Mouse (Mus musculus) thymus, adult 2 months (tissue): Measurements from ENCODE around the gene Afm. TPM values are rescaled to one million over a fixed set of nuclear protein-coding genes. Genes with fewer than 3 reads are reported as not detected.

Source experiments
- DNase-seq: peaks from one replicate; pipeline ENCODE4 v3.0.0; 2021
- H3K27ac ChIP-seq: fragments of 200-500 bp; 2 replicates; pipeline ENCODE4 v1.5.1; 2012; ENCODE audit warnings: low read length, control low read depth; ENCODE audit not compliant: control insufficient read depth, insufficient read depth
- H3K27me3 ChIP-seq: fragments of 200-500 bp; 2 replicates; pipeline ENCODE4 v1.6.1; 2012; ENCODE audit warnings: mild to moderate bottlenecking, low read length, moderate library complexity, mixed read lengths; ENCODE audit not compliant: control insufficient read depth, insufficient read depth
- H3K36me3 ChIP-seq: fragments of 200-500 bp; 2 replicates; pipeline ENCODE4 v1.6.1; 2012; ENCODE audit warnings: mild to moderate bottlenecking, low read length, moderate library complexity; ENCODE audit not compliant: control insufficient read depth, insufficient read depth
- H3K4me1 ChIP-seq: fragments of 200-500 bp; replicated peaks from 2 replicates; pipeline ENCODE4 v1.6.1; 2012; ENCODE audit warnings: low read length; ENCODE audit not compliant: control insufficient read depth, insufficient read depth
- H3K4me3 ChIP-seq: fragments of 200-500 bp; 2 replicates; pipeline ENCODE4 v1.5.1; 2012; ENCODE audit warnings: mild to moderate bottlenecking, low read length, control low read depth, moderate library complexity; ENCODE audit not compliant: control insufficient read depth, insufficient read depth
- CTCF ChIP-seq: fragments of 200-500 bp; IDR thresholded peaks from 2 replicates; pipeline ENCODE4 v1.5.1; 2012; ENCODE audit warnings: mild to moderate bottlenecking, control low read depth, low read length, moderate library complexity, borderline replicate concordance; ENCODE audit not compliant: control insufficient read depth, poor library complexity, insufficient read depth; ENCODE audit errors: extremely low read depth
- POLR2A ChIP-seq: fragments of 200-500 bp; IDR thresholded peaks from 2 replicates; pipeline ENCODE4 v1.6.1; 2012; ENCODE audit warnings: mild to moderate bottlenecking, low read length, control low read depth, moderate library complexity; ENCODE audit not compliant: control insufficient read depth, poor library complexity, insufficient read depth; ENCODE audit errors: extremely low read depth
- WGBS: fragments of 180-500 bp; shearing (Covaris S2); methylation state at CpG from one replicate; pipeline ENCODE4 v1.1.7; 2018; 5-methylcytosine and 5-hydroxymethylcytosine counted together
- polyA plus RNA-seq: library from polyadenylated mRNA; depleted of rRNA; stranded (reverse); fragments of >200 nt; gene quantifications from 2 replicates; pipeline ENCODE4 v1.2.3, GENCODE M21; 2012

Afm gene
- polyA plus RNA-seq, 1 experiment, result not detected

DNA sequence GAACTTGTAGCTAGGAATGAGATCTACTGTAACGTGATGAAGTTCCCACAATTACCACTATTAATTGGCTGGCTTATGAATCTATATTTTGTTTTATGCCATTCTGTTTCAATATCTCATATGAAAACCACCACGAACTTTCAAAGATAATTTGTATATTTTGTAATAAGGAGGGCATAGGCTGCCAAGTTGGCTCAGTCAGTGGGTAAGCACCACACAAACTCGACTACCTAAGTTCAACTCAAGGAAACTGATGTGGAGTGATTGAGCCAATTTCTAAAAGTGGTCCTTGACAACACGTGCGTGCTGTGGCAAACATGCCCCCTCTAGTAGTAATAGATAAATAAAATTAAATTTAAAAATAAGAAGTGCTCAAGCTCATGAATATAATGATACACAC is 17.0 kb upstream of the Afm start:
- WGBS, result 89% methylated on average over 5 of the region's 5 CpGs
- no peak for DNase-seq
- Histone ChIP-seq H3K36me3 (no peaks in the 10 kb centered on the region), H3K27ac (no peak overlapping the region), H3K27me3 (no peaks in the 10 kb centered on the region), H3K4me3 (no peak overlapping the region), H3K4me1 (peaks cover 4% of the 10 kb centered on the region; the same call in 1 of the 2 replicates)
- TF ChIP-seq POLR2A (no peak), CTCF (no peak)

DNA sequence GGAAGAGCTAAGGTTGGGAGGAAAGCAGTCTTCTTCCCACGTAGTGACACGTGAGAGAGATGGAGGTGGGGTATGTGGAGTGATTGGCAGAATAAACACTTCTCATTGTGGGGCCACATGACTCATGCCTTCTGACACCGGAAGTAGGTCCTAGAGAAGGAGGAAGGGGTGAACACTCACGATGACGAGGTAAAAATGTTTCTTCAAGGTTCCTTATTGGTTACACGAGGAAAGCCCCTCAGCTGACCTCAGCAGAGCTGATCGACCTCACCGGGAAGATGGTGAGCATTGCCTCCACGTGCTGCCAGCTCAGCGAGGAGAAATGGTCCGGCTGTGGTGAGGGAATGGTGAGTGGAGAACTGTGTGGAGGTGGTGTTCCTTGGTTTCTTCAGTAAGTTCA is 14.0 kb upstream of the Afm start:
- H3K4me3 ChIP-seq, result no peak overlapping the region
- 31% methylated on average over 11 of the region's 11 CpGs for WGBS

DNA sequence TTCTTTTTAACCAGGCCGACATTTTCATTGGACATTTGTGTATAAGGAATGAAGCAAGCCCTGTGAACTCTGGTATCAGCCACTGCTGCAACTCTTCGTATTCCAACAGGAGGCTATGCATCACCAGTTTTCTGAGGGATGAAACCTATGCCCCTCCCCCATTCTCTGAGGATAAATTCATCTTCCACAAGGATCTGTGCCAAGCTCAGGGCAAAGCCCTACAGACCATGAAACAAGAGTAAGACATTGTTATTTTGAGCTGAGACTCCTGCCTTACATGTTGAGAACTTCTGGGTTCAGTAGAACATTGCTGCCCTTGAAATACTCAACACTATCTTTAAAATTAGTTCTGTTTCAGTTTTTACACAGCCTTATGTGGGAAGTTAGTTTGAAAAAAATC is 12.2 kb upstream of the Afm start:
- 92% methylated on average over 2 of the region's 2 CpGs for WGBS
- peaks cover 4% of the 10 kb centered on the region; the same call in 1 of the 2 replicates for H3K4me1 ChIP-seq
- H3K27ac ChIP-seq, result no peak overlapping the region
- DNase-seq, result no peak
- TF ChIP-seq POLR2A (no peak), CTCF (no peak)
- no peaks in the 10 kb centered on the region for H3K36me3 ChIP-seq
- H3K4me3 ChIP-seq, result no peak overlapping the region
- no peaks in the 10 kb centered on the region for H3K27me3 ChIP-seq

More for the DNA sequence above, 14.0 kb upstream of the Afm start:
- Histone ChIP-seq H3K36me3 (no peaks in the 10 kb centered on the region), H3K27me3 (no peaks in the 10 kb centered on the region), H3K27ac (no peak overlapping the region), H3K4me1 (peaks cover 4% of the 10 kb centered on the region; the same call in 1 of the 2 replicates)
- no peak for TF ChIP-seq CTCF
- TF ChIP-seq POLR2A, result no peak
- no peak for DNase-seq

DNA sequence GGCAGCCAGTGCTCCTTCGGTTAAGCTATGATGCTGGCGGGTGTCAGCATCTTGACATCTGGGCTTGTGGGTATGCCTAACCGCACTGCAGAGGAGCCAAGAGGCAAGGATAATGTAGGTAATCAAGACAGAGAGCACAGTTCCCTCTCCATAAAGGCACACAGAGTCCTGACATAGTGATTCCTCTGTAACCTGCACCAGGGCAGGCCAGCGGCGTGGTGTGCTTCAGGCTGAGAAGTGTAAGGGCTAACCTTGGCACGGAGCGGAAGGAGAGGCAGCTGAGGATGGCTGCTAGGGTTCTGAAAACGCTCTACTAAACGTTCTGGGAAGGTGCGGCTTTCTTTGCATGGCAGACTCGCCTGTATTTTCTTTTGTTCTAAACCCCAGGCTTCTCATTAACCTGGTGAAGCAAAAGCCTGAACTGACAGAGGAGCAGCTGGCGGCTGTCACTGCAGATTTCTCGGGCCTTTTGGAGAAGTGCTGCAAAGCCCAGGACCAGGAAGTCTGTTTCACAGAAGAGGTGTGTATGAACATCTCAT is 11.3 kb upstream of the Afm start:
- 91% methylated on average over 13 of the region's 13 CpGs for WGBS

GRCm38 (mm10) chr5:90509828-90510592 is 8.7 kb upstream of the Afm start:
- WGBS, result 98% methylated on average over 5 of the region's 5 CpGs
- Histone ChIP-seq H3K36me3 (no peaks in the 10 kb centered on the region), H3K27ac (no peak overlapping the region), H3K4me3 (no peak overlapping the region), H3K27me3 (no peaks in the 10 kb centered on the region), H3K4me1 (0 out of 2 replicates have a peak, but pooled peaks cover under 1% of the 10 kb centered on the region)
- TF ChIP-seq POLR2A, result no peak
- DNase-seq, result no peak

More for the DNA sequence above, 11.3 kb upstream of the Afm start:
- no peaks in the 10 kb centered on the region for H3K36me3 ChIP-seq
- TF ChIP-seq CTCF (no peak), POLR2A (no peak)
- peaks cover 4% of the 10 kb centered on the region; the same call in 1 of the 2 replicates for H3K4me1 ChIP-seq
- H3K27ac ChIP-seq, result no peak overlapping the region
- no peaks in the 10 kb centered on the region for H3K27me3 ChIP-seq
- DNase-seq, result no peak
- H3K4me3 ChIP-seq, result no peak overlapping the region

DNA sequence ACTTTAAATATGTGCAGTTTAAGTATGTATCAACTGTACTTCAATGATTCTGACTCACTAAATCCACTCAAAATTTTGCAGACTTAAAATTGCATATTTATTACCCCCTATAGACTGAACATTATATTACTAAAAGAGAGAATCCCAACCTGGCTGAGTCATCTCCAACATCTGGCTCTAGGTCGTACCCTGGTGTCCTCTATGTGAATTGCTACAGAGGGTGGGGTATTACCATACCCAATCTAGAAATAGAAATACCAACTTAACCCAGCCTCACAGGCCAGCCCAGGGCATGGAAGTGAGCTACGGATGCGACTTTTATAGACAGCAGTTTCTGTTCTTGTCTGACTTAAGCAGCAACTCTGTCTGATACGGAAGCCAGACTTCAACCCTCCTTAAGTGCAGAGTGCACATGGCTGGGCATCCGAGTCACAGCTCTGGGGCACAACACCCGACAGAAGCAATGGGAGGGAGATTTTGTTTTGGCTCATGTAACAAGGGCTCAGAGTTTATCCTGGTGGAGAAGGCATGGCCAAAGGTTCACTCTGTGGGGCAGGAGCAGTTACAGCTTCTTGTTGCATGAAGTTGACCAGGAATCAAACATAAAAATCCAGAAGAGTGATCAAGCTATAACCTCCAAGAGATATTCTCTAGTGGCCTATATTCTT is 6.3 kb upstream of the Afm start:
- H3K27ac ChIP-seq, result no peak overlapping the region
- 82% methylated on average over 6 of the region's 6 CpGs for WGBS
- TF ChIP-seq POLR2A (no peak), CTCF (no peak)
- no peak for DNase-seq
- no peaks in the 10 kb centered on the region for H3K27me3 ChIP-seq
- H3K36me3 ChIP-seq, result no peaks in the 10 kb centered on the region
- H3K4me3 ChIP-seq, result no peak overlapping the region
- no peaks in the 10 kb centered on the region for H3K4me1 ChIP-seq

- Histone ChIP-seq H3K36me3 (no peaks in the 10 kb centered on the region), H3K27me3 (no peaks in the 10 kb centered on the region), H3K27ac (no peak overlapping the region), H3K4me3 (no peak overlapping the region), H3K4me1 (no peaks in the 10 kb centered on the region)
- 92% methylated on average over 6 of the region's 6 CpGs for WGBS
- TF ChIP-seq POLR2A (no peak), CTCF (no peak)
- DNase-seq, result no peak
Observed at GRCm38 (mm10) chr5:90515561-90515960, 3.2 kb upstream of the Afm start.
